ENCODE assay signal across 1 mouse cellular context in the genomic region with DNA sequence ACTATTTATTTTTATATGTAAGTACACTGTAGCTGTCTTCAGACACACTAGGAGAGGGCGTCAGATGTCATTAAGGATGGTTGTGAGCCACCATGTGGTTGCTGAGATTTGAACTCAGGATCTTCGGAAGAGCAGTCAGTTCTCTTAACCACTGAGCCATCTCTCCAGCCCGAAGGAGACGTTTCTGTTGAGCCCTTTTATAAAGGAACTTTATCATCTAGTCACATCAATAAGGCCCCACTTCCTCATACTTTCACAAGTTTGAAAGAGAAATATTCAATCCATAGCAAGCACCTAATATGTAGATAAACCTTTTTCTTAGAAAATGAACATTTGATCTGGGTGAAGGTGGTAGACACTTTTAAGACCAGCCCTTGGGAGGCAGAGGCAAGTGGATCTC. TPM values are rescaled to one million over a fixed set of nuclear protein-coding genes. Genes with fewer than 3 reads are reported as not detected.
"Had no signal": no experiment of that assay in that cellular context is flagged by ENCODE, and none has a peak within 500 bp of the region (broad histone marks: within the 10 kb centered on the region; RNA-seq: fewer than 3 reads in every experiment).

No protein-coding gene starts in this region.

RNA-seq across cellular contexts. Expression of a gene that starts 47.0 kb away (rescaled TPM):
- polyA plus RNA-seq: erythroblast, embryonic 14.5 days had no signal
